Mouse (Mus musculus): Measurements from ENCODE around the gene 4930438A08Rik.
A peak's percentile ranks its signal among the peaks of the same experiment; 100 is the strongest.
"Not testable (repeated sequence)": the region's sequence is repeated elsewhere in the genome, so short reads cannot be mapped to it uniquely, and the experiment has no call there.

Gene 4930438A08Rik

DNA sequence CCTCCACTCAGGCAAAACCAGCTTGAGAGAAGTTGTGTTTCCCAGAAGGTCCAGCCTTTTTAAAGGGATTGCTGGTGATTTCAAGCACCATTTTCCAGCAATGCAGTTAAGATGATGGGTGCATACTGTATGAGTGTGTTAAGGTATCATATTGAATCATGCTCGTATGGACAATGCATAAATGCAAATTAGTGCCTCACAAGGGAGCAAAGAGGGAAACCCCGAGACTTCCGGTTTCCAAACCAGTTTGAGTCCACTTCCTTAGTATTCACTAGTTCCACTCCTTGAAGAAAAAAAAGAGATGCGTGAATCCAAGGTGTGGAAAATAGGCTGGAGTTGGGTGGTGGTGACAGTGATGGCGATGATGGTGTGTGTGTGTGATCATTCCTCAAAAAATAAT lies 7.9 kb downstream of the 4930438A08Rik start:
- no peak for DNase-seq

DNA sequence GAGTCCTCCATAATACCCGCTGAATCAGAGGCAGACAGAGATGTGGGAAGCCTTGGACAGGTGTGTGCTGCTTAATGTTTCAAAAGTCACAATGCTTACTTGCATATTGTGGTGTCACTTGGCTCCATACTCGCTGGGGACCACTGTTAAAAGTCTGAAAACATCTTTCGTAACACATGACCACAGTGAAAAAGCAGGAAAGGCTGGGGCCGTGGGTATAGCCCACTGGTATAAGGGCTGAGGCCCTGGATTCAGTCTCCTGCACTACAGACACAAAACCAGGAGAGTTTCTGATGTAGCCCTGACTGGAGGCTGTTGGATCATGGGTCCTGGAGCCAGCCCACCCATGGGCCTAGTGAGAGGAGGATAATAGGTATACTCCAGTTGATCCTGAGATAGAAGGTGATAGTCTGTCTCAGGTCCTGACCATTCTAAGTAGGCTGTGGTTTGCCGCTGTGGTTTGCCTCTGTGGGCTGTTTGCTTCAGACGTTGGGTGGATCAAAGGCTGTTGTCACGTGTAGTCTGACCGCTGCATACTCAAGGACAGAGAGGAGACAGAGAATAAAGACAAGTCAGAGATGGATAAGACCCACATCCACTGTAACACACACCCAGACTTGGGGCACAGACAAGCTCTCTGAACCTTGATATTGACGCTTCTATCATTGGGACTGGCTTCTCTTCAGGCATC lies 15.5 kb downstream of the 4930438A08Rik start:
- DNase-seq = no peak

DNA sequence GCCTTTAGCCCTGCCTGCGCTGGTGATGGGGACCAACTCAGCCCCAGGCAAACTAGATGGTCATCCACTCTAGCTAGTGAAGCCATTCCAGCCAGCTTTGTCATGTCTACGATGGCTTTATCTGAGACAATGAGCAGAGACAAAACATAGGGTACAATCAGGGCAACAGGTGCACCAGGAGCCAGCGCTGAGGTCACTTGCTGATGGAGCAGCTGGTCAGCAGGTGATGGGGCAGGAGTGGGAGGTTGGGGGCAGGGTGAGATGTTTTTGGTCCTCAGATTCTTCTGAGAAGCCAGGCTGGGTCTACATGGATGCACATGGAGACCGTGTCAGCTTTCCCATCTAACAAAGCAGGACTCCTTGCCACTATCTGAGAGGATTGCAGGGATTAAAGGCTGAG lies 16.2 kb downstream of the 4930438A08Rik start:
- no peak for DNase-seq

DNA sequence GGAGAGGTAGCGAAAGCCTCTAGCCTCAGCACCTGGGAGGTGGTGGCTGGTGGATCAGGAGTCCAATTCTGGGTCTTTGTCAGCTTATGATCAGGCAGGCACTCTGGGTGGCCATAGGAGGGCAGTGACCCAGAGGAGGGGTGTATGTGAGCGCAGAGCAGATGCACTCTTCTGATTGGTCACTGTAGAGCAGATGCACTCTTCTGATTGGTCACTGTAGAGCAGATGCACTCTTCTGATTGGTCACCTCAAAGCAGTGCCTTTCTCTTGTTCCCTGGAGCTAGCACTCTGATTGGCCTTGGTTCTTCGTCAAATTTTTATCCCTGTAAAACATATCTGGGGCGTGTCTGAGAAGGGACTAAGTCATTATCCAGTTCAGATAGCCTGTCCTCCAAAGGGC lies 18.2 kb downstream of the 4930438A08Rik start:
- no peak for DNase-seq

DNA sequence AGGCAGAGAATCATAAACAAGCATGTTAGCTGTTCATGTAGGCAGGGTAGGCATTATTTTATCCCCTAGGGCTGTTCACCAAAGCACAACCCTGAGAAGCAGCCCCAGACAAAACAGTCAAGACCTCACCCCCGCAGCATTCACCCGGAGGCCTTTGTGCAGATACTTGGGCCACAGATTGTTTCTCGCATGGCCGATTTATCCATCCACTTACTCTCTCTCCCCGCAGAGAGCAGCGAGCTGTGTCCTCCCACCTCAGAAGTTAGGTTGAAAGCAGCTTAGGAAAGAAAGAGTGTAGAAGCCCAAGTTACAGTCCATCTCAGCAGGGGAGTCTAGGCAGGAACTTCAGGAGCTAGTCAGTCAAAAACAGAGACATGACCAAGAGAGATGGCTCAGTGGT lies 22.8 kb downstream of the 4930438A08Rik start:
- DNase-seq = no peak

DNA sequence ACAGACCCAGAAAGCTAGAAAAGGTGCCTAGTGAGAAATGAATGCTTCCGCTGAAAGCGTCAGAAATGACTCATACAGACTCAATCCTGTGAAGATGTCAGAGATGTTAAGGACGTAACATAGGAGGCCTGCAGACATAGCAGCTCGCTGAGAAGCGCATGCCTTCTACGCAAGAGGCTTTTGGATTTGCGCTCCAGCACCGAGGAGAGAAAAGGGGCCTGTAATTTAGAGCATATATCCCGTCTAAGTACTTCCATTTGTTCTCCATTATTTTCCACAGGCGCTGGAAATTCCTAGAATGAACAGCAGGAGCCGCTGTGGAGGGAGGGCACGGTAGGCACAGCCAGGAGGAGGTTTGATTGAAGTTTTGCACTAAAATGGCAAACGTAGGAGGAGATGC lies 26.5 kb downstream of the 4930438A08Rik start:
- peak; percentile 60 for DNase-seq

DNA sequence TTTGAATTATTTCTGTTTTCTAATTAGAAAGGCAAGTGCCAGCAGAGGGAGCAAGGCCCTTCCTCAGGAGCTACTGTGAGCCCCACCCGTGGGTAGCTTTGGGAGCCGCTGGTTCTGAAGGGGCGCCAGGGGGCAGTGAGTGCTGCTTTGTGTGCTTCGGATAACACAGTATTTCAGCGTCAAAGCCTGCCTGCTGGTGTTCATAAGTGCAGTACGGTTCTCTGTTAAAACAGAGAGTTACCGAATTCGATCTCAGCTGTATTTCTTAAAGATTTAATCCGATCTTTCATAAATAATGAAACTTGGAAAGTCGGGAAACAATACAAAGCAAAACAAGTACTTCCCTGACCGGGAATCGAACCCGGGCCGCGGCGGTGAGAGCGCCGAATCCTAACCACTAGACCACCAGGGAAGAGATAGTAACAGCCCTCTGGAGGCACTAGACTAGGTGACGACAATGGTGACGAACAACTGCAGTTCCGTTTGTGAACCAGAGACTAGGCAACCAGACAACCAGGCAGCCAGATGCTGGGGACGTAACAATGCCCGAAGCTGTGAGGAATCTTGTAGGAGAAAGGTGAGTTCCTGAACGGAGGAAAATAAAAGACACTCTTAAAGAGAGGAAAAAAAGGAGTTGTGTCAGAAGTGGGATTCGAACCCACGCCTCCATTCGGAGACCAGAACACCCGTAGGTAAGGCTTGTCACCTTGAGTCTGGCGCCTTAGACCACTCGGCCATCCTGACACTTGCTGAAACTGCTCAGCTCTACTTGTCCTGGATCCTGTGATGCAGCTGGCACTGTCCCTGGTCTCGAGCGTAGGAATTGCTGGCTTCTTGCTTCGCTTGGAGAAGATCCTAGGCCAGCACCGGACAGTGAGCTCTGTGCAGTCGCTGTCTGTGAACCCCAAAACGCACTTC lies 27.5 kb downstream of the 4930438A08Rik start:
- peak; percentile 94 for DNase-seq

DNA sequence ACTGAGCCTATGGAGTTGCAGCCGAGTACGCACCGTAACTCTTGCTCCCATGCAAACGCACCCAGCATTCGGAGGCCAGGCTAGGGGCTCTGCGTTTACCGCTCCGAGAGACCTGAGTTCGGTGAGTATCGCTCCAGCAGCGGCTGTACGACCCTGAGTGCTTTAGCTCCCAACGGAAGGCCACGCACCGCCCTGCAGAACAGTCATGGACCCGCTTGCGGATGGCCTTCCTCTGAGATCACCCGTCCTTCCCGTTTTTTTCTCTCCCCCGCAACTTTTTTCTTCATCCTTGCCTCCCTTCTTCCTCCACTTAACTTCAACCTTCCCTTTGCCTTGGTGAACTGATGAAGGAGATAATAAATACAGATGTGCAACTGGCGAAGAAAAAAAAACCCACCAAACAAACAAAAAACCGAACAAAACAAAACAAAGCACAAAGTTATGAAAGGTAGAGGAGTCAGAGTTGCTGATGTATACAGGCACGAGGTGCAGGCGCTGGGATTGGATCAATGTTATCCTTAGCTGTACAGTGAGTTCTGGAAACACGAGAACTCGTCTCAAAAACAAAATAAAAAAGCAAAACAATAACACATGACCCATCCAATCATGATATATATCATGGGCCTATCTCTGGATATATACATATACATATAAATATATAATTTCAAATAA lies 28.3 kb downstream of the 4930438A08Rik start:
- no peak for DNase-seq

DNA sequence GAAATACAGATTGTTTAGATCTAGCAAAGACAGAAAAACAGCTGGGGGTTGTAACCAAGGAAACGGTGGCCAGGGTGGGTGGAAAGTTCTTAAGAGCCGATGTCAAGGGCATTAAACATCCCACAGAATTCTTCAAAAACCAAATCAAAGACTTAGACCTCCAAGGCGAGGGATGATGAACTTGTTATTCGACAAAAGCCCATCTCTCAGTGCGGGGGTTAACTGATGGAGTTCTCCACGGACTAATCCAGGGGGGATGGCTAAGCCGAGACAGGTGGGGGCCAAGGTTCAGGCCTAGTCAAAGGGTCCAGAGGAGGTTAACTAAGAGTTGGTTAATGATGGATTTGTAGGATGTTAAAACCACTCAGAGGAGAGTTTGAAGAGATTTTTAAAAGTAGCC lies 29.0 kb downstream of the 4930438A08Rik start:
- no peak for DNase-seq

DNA sequence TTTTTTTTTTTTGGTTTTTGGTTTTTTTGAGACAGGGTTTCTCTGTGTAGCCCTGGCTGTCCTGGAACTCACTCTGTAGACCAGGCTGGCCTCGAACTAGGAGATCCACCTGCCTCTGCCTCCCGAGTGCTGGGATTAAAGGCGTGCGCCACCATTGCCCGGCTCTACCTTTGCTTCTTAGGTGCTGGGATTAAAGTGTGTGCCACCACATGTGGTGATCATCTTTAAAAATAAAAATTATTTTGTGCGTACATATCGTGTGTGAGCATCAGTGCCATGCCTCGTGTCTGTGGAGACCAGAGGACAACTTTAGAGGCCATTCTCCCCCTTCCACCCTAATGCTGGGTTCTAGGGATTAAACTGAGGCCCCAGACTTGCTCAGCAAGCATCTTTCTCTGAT lies 30.7 kb downstream of the 4930438A08Rik start:
- not testable (repeated sequence) for DNase-seq

DNA sequence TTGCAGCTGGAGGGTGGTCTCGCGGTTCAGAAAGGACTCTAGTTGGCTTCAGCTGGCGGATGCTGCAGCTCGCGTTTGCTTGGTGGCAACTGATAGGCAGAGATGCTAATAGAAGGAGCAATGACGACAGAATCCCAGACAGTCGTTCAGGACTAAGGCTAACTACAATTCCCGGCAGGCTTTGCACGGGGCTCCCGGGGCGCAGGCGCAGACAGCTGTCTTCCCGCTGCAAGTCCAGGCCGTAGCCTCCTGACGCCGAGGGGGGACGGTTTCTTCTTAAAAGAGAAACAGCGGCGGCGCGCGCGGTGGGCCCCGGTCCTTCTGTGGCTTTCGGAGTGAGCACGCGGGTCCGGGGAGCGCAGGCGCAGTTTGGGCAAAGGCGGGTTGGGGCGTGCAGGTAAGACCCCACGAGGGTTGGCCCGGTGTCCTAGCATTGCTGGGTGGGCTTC lies 32.3 kb downstream of the 4930438A08Rik start, which contains the start of gene Zfp692:
Zfp692 (plus strand) TSS at position 210 of the 449 bp plus-strand sequence.
- peak; percentile 95 for DNase-seq

DNA sequence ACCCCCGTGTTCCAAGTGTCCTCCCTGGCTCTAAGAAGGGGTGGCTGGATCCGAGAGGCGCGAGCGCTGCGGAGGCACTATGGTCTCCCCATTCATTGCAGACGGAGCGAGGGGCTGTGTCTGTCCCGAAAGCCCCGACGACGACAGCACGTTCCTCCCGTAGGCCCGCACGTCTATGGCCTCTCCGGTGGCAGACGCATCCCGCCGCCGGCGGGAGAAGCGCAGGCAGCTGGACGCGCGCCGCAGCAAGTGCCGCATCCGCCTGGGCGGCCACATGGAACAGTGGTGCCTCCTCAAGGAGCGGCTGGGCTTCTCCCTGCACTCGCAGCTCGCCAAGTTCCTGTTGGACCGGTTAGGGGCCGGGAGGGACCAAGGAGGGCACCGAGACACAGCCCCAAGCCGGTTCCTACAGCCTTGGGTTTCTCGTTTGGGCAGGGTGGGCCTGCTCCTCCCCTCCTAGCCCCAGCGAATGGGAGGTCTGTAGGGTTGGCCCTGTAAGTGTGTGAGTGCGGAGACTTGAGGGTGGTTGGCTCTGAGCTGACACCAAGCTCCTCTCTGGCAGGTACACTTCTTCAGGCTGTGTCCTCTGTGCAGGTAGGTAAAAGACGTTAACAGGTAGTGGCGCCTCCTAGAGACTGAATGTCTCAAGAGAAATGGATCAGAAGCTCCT lies 32.9 kb downstream of the 4930438A08Rik start:
- peak; percentile 65 for DNase-seq

DNA sequence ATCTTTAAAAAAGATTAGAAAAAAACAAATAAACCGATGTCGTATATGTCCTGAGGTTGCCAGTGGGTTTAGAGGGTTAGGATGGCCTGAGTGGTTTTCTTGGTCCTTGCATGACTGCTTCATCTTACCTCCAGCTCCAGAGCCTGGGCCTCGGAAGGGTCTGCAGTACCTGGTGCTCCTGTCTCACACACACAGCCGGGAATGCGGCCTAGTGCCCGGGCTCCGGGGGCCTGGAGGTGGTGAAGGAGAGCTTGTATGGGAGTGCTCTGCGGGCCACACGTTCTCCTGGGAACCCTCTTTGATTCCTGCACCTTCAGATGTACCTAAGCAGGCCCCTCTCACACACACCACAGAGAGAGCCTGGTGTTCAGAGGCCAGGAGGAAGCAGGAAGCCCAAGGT lies 34.1 kb downstream of the 4930438A08Rik start:
- no peak for DNase-seq

DNA sequence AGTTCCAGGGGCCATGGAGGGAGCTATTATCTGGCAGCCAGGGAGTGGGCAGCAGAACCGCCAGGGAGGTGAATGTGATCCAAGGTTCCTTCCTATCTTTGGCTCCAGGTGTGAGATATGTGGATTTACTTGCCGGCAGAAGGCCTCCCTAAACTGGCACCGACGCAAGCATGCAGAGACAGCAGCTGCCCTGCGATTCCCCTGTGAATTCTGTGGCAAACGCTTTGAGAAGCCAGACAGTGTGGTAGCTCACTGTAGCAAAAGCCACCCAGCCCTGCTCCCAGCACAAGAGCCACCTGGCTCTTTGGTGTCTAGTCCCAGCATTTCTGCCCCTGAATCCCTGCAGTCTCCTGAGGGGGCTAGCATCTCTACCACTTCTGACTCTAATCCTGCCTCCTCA lies 39.5 kb downstream of the 4930438A08Rik start:
- DNase-seq = no peak

DNA sequence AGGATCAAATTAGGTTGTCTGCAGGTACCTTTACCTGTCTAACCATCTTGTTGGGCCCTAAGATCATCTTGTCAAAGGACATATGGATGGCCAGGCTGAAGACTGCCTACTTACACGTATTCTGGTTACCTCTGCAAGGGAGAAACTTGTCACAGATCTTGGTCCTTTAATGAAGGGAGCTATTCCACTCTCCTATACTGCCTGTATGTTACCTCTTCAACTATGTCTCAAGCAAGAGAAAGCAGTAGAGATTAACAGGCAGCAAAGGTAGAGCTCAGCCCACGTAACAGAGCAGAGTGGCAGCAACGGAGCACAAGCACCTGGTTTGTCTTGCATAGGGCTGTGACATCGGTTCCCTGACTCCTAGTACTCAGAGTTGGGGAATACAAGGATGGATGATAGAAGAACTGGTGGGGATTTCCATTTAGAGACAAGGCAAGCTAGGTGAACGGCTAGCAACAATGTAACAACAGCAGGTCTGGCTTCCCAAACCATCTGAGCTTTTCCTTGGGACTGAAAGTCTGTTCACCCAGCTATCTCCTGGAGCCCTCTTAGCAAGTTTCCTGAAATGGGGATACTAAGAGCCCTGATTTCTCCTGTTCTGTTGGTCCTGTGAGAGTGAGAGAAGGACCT lies 41.1 kb downstream of the 4930438A08Rik start:
- no peak for DNase-seq

DNA sequence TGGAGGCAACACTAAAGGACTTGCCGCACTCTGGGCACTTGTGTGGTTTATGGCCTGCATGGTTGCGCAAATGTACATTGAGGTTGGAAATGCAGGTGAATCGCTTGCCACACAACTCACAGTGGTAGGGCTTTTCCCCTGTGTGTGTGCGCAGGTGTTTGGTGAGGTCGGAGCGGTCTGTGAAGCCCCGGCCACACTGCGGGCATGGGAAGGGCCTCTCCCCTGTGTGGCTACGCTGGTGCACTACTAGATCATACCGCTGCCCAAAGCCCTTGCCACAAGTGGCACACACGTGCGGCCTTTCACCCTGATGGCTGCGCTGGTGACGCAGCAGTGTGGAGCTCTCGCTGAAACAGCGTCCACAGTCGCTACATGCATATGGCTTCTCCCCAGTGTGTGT lies 41.7 kb downstream of the 4930438A08Rik start:
- DNase-seq = no peak

DNA sequence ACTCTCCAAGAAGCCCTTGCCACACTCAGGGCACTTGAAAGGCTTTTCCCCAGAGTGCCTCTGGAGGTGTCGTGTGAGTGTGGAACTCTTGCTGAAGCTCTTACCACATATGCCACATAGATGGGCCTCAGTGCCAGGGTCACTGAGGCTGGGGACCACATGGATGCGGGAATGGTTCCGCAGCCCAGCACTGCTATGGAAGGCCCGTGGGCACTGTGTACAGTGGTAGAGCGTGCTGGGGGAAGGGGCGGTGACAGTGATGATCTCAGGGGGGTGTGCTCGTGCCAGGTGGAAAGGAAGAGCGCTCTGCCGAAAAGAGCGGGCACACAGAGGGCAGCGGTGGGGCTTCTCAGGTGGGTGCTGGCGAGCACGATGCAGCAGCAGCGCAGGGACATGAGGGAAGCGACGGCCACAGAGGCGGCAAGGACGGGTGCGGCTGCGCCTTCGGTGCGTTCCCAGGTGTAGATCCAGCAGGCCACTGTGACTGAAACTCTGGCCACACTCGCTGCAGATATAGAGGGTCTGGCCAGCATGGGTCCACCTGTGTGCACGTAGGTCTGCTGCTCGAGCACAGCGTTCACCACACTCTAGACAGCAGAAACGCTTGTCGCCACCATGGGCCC lies 42.3 kb downstream of the 4930438A08Rik start:
- DNase-seq = no peak

DNA sequence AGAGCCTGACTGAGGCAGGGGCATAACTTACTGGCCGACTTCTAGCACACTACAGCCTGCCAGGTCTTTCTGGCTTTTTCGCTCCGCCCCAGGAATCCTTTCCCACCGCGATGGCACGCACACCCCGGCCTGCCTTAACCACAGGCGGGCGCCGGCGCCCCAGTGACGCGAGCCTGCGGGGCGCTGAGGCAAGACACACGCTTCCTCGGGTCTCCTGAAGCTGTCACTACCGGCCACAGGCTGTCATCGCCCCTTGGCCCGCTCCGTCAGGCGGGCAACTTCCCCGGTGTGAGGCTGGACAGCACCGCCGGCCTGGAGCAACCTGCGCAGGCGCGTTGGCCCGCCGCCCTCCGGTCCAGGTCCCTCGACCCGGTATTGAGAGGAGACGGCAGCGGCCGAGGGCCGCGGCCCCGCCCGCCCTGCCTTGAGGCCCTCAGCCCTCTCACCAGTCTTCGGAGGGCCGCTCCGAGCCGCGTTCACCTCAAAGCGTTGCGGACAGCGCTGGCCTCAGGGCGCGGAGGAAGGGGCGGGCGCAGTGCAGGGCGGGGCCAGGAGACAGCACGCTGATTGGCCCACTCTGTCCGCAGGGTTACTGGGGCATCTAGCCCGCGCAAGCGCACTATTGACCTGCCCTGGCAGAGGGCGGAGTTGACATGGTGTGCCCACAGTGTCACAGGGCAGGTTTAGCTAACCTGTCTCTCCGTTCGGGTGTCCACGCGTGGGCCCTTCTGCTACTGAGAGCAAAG lies 48.4 kb downstream of the 4930438A08Rik start:
- peak; percentile 98 for DNase-seq

DNA sequence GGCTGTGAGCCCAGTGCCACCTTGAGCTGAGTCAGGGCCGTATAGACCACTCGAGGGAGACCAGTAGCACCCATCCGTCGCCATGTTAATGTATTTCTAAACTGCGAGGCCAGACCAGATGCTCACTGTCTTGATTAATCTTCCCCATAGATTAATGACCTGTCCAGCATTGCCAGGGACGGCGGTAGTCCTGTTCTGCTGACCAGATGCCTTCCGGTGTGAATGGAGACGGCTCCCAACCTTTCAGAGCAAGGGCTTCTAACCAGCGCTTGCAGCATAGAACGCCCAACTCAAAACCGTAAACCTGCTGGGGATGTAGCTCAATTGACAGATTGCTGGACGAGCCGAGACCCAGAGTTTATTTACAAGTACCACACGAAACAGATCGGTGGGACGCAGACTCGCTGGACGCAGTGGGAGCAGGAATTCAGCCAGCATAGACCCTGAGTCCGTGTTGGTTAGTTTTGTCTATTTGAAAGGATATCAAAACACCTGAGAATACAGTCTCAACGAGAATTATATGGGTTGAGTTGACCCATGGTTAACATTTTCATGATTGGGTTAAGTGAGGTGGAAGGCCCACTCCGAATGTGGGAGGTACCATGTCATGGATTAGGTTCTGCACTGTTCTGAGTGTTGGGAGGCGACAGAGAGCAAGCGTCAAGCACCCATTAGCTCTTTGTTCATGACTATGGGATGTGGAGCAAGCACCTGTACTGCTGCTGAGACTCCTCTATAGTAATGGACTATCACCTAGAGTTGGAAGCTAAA lies 49.2 kb downstream of the 4930438A08Rik start:
- DNase-seq = no peak

DNA sequence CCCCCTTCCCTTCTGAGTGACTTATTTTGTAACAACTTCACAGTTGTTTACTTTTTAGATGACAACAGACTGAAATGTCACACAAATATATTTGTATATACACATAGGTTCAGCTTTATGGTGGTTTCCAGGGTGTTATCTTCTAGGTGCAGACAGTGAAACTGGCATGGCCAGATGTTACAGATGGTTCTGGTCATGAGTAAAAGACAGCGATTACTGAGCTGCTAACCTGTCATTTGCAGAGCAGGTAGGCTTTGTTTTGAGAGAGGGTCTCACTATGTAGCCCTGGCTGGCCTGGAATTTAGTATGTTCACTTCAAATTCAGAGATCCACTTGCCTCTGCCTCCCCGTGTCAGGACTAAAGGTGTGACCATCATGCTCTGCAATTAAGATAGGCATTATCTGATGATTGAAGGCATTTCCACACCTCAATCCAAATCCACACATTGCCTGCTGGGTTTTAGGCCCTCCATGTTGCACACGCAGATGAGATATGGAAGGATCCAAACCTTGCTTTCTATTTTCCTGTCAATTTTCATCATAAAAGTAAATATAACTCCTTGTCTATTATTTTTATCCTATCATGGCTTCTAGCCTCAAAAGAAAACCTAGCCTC lies 50.1 kb downstream of the 4930438A08Rik start:
- DNase-seq = no peak

All from thymus, postnatal 14 days (tissue).